Mouse (Mus musculus) bone marrow macrophage, adult 2 months (primary cell): ENCODE results near the gene Tmem174. TPM values are rescaled to one million over a fixed set of nuclear protein-coding genes. Genes with fewer than 3 reads are reported as not detected.

ENCODE experiments used
- H3K27ac ChIP-seq: 2 replicates; pipeline ENCODE4 v1.5.1; 2012; ENCODE audit warnings: low read depth, low read length; ENCODE audit not compliant: insufficient read depth
- H3K4me1 ChIP-seq: 2 replicates; pipeline ENCODE4 v1.6.1; 2012; ENCODE audit warnings: low read length; ENCODE audit not compliant: control insufficient read depth, insufficient read depth
- H3K4me3 ChIP-seq: 2 replicates; pipeline ENCODE4 v1.5.1; 2012; ENCODE audit warnings: mild to moderate bottlenecking, low read length, moderate library complexity; ENCODE audit not compliant: insufficient read depth
- CTCF ChIP-seq: IDR thresholded peaks from 2 replicates; pipeline ENCODE4 v1.5.1; 2012; ENCODE audit warnings: low read depth, mild to moderate bottlenecking, low read length, moderate library complexity
- POLR2A ChIP-seq: IDR thresholded peaks from 2 replicates; pipeline ENCODE4 v1.6.1; 2012; ENCODE audit warnings: mild to moderate bottlenecking, low read depth, low read length, borderline replicate concordance
- polyA plus RNA-seq: library from polyadenylated mRNA; stranded (reverse); fragments of >200 nt; gene quantifications from 2 replicates; pipeline ENCODE4 v1.2.4, GENCODE M21; 2012; ENCODE audit not compliant: missing spikeins, insufficient read depth, insufficient read length

Gene Tmem174
- polyA plus RNA-seq, 1 experiment: not detected

- no peak for TF ChIP-seq POLR2A
- TF ChIP-seq CTCF: peak; percentile 39
Measured at GRCm38 (mm10) chr13:98633641-98634484, 3.3 kb downstream of the Tmem174 start.

DNA sequence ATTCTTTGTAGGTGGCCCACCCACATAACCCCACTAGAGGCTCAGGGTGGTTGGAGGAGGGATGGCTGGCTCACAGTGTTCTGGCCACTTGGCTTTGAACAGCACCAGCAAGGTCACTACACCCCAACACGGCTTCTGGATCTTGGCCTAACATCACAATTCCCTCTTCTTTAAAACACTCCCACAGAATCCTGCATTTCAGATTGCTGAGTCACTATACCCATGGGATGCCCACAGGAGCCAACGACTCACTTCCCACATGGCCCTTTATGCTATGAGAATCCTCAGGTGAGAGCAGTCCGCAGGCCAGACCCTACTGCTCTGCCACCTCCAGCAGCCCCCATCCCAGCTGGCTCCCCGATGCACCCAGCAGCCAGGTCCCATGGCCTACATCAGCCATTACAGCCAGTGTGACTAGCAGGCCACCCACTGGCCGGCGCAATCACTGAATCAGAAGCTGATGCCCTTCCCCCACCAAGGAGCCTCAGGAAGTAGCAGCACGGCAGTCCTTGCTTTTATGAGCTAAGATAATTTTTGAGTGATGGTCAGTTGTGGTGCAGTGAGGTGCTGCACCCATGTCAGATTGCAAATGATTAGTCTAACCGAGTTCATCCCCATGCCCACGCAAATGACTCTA, 4.8 kb downstream of the Tmem174 start:
- TF ChIP-seq CTCF (no peak), POLR2A (no peak)
- Histone ChIP-seq H3K4me3 (no peak overlapping the region), H3K27ac (no peak overlapping the region), H3K4me1 (no peaks in the 10 kb centered on the region)

More at GRCm38 (mm10) chr13:98633641-98634484, 3.3 kb downstream of the Tmem174 start:
- H3K27ac ChIP-seq: no peak overlapping the region
- no peaks in the 10 kb centered on the region for H3K4me1 ChIP-seq
- no peak overlapping the region for H3K4me3 ChIP-seq

GRCm38 (mm10) chr13:98631105-98631838, 5.9 kb downstream of the Tmem174 start:
- no peak for TF ChIP-seq POLR2A
- TF ChIP-seq CTCF: no peak
- Histone ChIP-seq H3K4me1 (no peaks in the 10 kb centered on the region), H3K27ac (no peak overlapping the region), H3K4me3 (no peak overlapping the region)

GRCm38 (mm10) chr13:98626736-98627135, 10.5 kb downstream of the Tmem174 start:
- no peak overlapping the region for H3K4me3 ChIP-seq
- TF ChIP-seq CTCF (no peak), POLR2A (no peak)
- H3K27ac ChIP-seq: no peak overlapping the region
- H3K4me1 ChIP-seq: no peaks in the 10 kb centered on the region

DNA sequence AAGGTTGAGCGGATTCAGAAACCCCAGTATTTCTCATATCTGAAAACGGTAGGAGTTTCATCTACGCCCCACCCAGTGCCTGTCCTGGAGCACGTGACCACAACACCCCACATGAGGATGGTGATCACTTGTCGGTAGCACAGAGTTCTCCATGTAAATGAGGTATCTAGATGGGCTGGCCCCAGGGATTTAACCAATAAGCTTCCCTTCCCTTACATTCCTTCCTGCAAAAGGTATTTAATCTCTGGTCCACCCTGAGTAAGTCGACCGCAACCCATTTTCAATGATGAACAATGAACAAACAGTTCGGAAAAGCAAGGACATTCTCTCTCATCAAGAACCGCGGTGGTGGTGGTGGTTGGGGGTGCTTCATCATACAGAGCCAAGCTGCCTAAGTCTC, 12.7 kb downstream of the Tmem174 start:
- Histone ChIP-seq H3K4me3 (no peak overlapping the region), H3K27ac (no peak overlapping the region), H3K4me1 (no peaks in the 10 kb centered on the region)
- TF ChIP-seq POLR2A (no peak), CTCF (no peak)

- Histone ChIP-seq H3K27ac (no peak overlapping the region), H3K4me1 (no peaks in the 10 kb centered on the region), H3K4me3 (no peak overlapping the region)
- TF ChIP-seq POLR2A (no peak), CTCF (no peak)
Measured at GRCm38 (mm10) chr13:98622881-98623549, 14.2 kb downstream of the Tmem174 start.

DNA sequence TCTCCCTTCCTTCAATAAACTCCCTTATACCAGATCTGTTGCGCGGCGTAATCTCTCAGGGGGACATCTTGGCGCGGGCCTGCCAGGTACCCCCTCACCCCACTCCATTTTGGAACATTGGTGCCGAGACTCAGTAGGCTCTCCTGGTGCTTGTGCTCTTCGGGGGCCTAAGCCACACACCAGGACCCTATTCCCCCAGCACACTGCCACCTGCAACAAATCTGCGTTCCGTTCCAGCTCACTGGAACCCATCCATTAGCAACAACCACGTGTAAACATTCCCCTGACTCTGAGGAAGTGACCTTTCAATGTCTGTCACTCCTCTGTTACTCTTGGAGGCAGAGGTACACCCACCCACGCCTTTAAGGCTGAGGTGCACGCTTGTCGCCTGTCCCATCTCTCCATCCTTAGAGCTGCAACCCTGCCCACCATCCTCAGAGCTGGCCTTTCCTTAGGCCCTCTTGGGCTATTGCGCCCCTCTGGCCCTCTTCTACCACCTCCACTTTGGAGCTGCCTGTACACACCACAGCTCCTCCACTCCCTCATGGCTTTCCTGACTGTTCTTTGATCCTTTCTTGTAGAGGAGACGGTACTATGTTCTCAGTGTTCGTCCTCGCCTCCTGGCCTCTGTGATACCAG, 19.7 kb downstream of the Tmem174 start:
- no peak for TF ChIP-seq CTCF
- no peak for TF ChIP-seq POLR2A

DNA sequence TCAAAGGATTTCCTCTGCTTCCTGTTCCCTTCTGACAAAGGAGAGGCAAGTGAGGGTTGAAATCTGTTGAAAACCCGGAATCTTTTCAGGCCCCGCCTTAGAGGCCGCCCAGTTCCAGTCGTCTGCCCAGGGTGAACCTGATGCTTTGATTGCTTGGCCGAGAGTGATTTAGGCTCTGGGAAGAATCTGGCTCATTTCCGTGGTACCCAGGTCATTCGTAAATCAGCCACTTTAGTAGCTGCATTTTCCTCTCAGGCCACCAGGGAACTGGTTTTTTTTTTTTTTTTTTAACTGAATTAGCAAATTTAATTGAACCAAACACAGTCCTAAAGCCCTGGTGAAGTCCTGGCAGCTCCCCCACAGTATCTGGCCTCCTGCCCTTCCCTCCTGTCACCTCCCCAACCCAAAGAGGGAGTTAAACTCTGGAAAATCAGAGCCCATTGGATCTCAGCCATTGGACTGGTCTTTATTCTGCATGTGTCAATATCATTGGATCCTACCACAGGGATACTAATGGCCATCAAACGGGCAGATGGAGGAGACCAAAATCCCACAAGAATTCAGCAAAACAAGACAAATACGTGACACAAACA, 29.2 kb downstream of the Tmem174 start:
- Histone ChIP-seq H3K4me3 (no peak overlapping the region), H3K27ac (no peak overlapping the region), H3K4me1 (no peaks in the 10 kb centered on the region)
- TF ChIP-seq CTCF (no peak), POLR2A (no peak)

More for the DNA sequence above, 19.7 kb downstream of the Tmem174 start:
- Histone ChIP-seq H3K4me1 (no peaks in the 10 kb centered on the region), H3K27ac (no peak overlapping the region), H3K4me3 (no peak overlapping the region)
